In the genomic region with DNA sequence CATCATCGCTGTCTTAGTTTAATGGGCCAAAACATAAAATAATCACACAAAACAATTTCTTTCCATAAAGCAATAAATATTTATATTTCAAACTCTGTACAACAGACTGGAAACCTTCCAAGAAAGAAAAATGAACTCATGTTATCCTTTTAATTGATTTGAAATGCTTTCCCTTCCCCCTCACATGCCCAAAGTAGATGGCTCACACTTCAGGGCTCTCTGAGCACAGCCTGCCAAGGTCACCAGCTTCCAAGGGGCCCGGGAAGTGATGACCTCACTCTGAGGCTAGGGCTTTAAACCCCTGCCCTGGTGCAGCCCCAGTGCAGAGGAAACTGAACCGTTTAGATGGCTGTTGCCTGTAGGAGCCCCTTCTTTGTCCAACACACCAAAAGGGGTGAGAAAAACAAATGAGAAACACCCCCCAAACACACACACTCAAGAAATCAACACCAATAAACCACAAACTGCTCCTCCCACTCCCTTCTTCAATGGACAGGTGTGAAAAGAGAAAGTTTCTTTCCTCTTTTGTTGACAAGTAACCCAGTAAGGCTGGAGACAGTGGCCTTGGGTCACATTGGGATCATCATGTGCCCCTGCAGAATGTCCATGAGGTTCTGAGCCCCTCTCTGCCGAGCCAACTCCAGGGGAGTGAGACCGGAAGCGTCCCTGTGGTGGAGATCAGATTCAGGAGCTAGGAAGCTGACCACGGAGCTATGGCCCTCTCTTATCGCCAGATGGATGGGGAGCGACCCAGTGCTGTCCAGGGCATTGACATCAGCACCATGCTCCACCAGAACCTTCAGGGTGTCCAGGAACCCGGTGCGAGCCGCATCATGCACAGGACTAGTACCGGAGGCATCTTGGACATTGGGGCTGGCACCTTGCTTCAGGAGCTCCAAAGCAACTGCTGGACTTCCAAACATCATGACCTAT, we compare ENCODE assay signal across 8 mouse cellular contexts. TPM values are rescaled to one million over a fixed set of nuclear protein-coding genes. Genes with fewer than 3 reads are reported as not detected.
DNase-seq lines count a peak whose midpoint lies in the region; ATAC-seq and TF ChIP-seq lines count a peak whose summit lies in the region.

No protein-coding gene starts in this region.

- H3K4me1 ChIP-seq in heart, embryonic 11.5 days (ENCODE audit: control insufficient read depth, insufficient read depth, low read length), result peaks cover 25% of the 10 kb centered on the region
- H3K4me1 ChIP-seq in heart, embryonic 14.5 days (ENCODE audit: control insufficient read depth in 2 of 2, insufficient read depth in 2 of 2, low read length in 2 of 2), result peaks cover 10 to 33% of the 10 kb centered on the region in 2 experiments
- peaks cover 62% of the 10 kb centered on the region for H3K4me1 ChIP-seq in liver, embryonic 15.5 days (replicated peaks)
- H3K4me1 ChIP-seq in small intestine, adult 2 months (ENCODE audit: control insufficient read depth, insufficient read depth, insufficient read length, low read length), result peaks cover 9% of the 10 kb centered on the region

- H3K36me3 ChIP-seq in heart, embryonic 11.5 days (ENCODE audit: control insufficient read depth, insufficient read depth, low read length), result peaks cover 8% of the 10 kb centered on the region; the same call in 1 of the 2 replicates
- peaks cover 29% of the 10 kb centered on the region for H3K36me3 ChIP-seq in heart, embryonic 14.5 days (ENCODE audit: control insufficient read depth, insufficient read depth, low read length)
- H3K36me3 ChIP-seq in liver, embryonic 15.5 days (replicated peaks), result peaks cover 42% of the 10 kb centered on the region
- H3K36me3 ChIP-seq in small intestine, adult 2 months (ENCODE audit: control insufficient read depth, insufficient read depth, low read length), result peaks cover 4% of the 10 kb centered on the region; the same call in 1 of the 2 replicates

- TF ChIP-seq POLR2A in small intestine, adult 2 months (IDR thresholded peaks at IDR 0.05; ENCODE audit: low read depth, low read length), result no peak

- no peak for TF ChIP-seq CTCF in small intestine, adult 2 months (IDR thresholded peaks at IDR 0.05; ENCODE audit: extremely low read depth, insufficient read length, insufficient replicate concordance, low read depth, low read length)

- no peak for DNase-seq in heart, postnatal 25 days (ENCODE audit: low spot score)
- DNase-seq in adipocyte (ENCODE audit: low spot score), result peak; percentile 39
- DNase-seq in left cerebral cortex, postnatal 14 days (ENCODE audit: low spot score in 2 of 2), result no peak
- no peak for DNase-seq in gastrocnemius, postnatal 14 days

- peak overlapping the region; percentile 67 for H3K4me2 ChIP-seq in heart, embryonic 11.5 days
- peak overlapping the region; percentile 78 for H3K4me2 ChIP-seq in heart, embryonic 14.5 days (ENCODE audit: low read length)
- H3K4me2 ChIP-seq in liver, embryonic 15.5 days, result peak overlapping the region; percentile 90

- H3K9me3 ChIP-seq in heart, embryonic 11.5 days (replicated peaks; ENCODE audit: control insufficient read depth, low read length), result no peaks in the 10 kb centered on the region
- no peaks in the 10 kb centered on the region for H3K9me3 ChIP-seq in heart, embryonic 14.5 days (ENCODE audit: control insufficient read depth, low read length)
- H3K9me3 ChIP-seq in liver, embryonic 15.5 days (replicated peaks), result no peaks in the 10 kb centered on the region

- WGBS in heart, embryonic 11.5 days (ENCODE audit: insufficient replicate concordance), result 66% methylated on average over 13 of the region's 13 CpGs
- 67% methylated on average over 13 of the region's 13 CpGs for WGBS in heart, embryonic 14.5 days
- WGBS in liver, embryonic 15.5 days (ENCODE audit: insufficient replicate concordance), result 58% methylated on average over 13 of the region's 13 CpGs
- WGBS in small intestine, adult 2 months, result 73% methylated on average over 13 of the region's 13 CpGs

- no peak for ATAC-seq in heart, embryonic 11.5 days (replicated peaks; ENCODE audit: insufficient number of reproducible peaks, low FRiP score, low TSS enrichment)
- no peak for ATAC-seq in heart, embryonic 14.5 days (ENCODE audit: insufficient number of reproducible peaks, insufficient read depth, low FRiP score, low read depth)
- no peak for ATAC-seq in liver, embryonic 15.5 days (ENCODE audit: insufficient read depth)

- H3K9ac ChIP-seq in heart, embryonic 11.5 days (ENCODE audit: low read depth, low read length), result peak overlapping the region; percentile 64
- H3K9ac ChIP-seq in heart, embryonic 14.5 days (ENCODE audit: low read length), result peak overlapping the region; percentile 85
- peak overlapping the region; percentile 95 for H3K9ac ChIP-seq in liver, embryonic 15.5 days

- peak overlapping the region; percentile 86 for H3K27ac ChIP-seq in heart, embryonic 11.5 days (ENCODE audit: low read depth, low read length)
- peak overlapping the region; percentile 83 to 90 for H3K27ac ChIP-seq in heart, embryonic 14.5 days (replicated peaks in 1 of 2; ENCODE audit: control insufficient read depth in 1 of 2, insufficient read depth in 1 of 2, low read depth in 2 of 2, low read length in 2 of 2)
- peak overlapping the region; percentile 96 for H3K27ac ChIP-seq in liver, embryonic 15.5 days (replicated peaks)
- peak overlapping the region; percentile 67 for H3K27ac ChIP-seq in small intestine, adult 2 months (ENCODE audit: insufficient read depth, low read depth, low read length)

- intact Hi-C loops in heart, postnatal 25 days (cut with DNase I), result no loop called here
- intact Hi-C loops in left cerebral cortex, postnatal 14 days (cut with DNase I), result no loop called here
- intact Hi-C loops in gastrocnemius, postnatal 14 days (cut with DNase I; ENCODE audit: low total_unique reads), result no loop called here

- H3K27me3 ChIP-seq in heart, embryonic 11.5 days (ENCODE audit: control insufficient read depth, insufficient read depth, low read length), result no peaks in the 10 kb centered on the region
- H3K27me3 ChIP-seq in heart, embryonic 14.5 days (ENCODE audit: control insufficient read depth, insufficient read depth, low read length), result no peaks in the 10 kb centered on the region
- no peaks in the 10 kb centered on the region for H3K27me3 ChIP-seq in liver, embryonic 15.5 days
- no peaks in the 10 kb centered on the region for H3K27me3 ChIP-seq in small intestine, adult 2 months (ENCODE audit: control insufficient read depth, insufficient read depth, low read length)

- peak overlapping the region; percentile 89 for H3K4me3 ChIP-seq in heart, embryonic 11.5 days (ENCODE audit: low read depth, low read length)
- H3K4me3 ChIP-seq in heart, embryonic 14.5 days (ENCODE audit: control insufficient read depth in 1 of 2, insufficient read depth in 1 of 2, low read depth in 1 of 2, low read length in 2 of 2), result peak overlapping the region; percentile 82 to 97
- H3K4me3 ChIP-seq in liver, embryonic 15.5 days (replicated peaks), result peak overlapping the region; percentile 93
- peak overlapping the region; percentile 76 for H3K4me3 ChIP-seq in small intestine, adult 2 months (ENCODE audit: low read depth, low read length)

RNA-seq across cellular contexts. Expression of a gene that starts 0.9 kb away (rescaled TPM):
- 9.9 and 12.3 TPM in 2 replicates for polyA plus RNA-seq in heart, embryonic 11.5 days (2014; fragmentation: Nextera tagmentation; extraction: Ambion mirVana)
- 10 to 100 TPM; 15.9 to 17.4 TPM for total RNA-seq in heart, postnatal 25 days (2021)
- 7.6 and 12.6 TPM in 2 replicates for polyA plus RNA-seq in heart, embryonic 14.5 days (2014; fragmentation: Nextera tagmentation; extraction: Ambion mirVana)
- 6.0 and 6.7 TPM in 2 replicates for polyA plus RNA-seq in liver, embryonic 15.5 days (2015; fragmentation: Nextera tagmentation; extraction: Ambion mirVana)
- 9.1 and 9.6 TPM in 2 replicates for polyA plus RNA-seq in small intestine, adult 2 months (2012; rRNA removed)
- 10 to 100 TPM; 31.9 to 32.3 TPM for total RNA-seq in left cerebral cortex, postnatal 14 days (2021)
- total RNA-seq in gastrocnemius, postnatal 14 days (2021), result 10 to 100 TPM; 10.5 to 11.9 TPM

RNA-seq across cellular contexts. Expression of a gene that starts 2.5 kb away (rescaled TPM):
- polyA plus RNA-seq in heart, embryonic 11.5 days (2014; fragmentation: Nextera tagmentation; extraction: Ambion mirVana), result 88.4 and 99.8 TPM in 2 replicates
- 10 to 100 TPM; 15.1 to 16.8 TPM for total RNA-seq in heart, postnatal 25 days (2021)
- 94.7 and 96.9 TPM in 2 replicates for polyA plus RNA-seq in heart, embryonic 14.5 days (2014; fragmentation: Nextera tagmentation; extraction: Ambion mirVana)
- 129 and 144 TPM in 2 replicates for polyA plus RNA-seq in liver, embryonic 15.5 days (2015; fragmentation: Nextera tagmentation; extraction: Ambion mirVana)
- 11.0 and 27.1 TPM in 2 replicates for polyA plus RNA-seq in small intestine, adult 2 months (2012; rRNA removed)
- 10 to 100 TPM; 57.5 to 62.9 TPM for total RNA-seq in left cerebral cortex, postnatal 14 days (2021)
- total RNA-seq in gastrocnemius, postnatal 14 days (2021), result 10 to 100 TPM; 12.0 to 13.2 TPM

RNA-seq across cellular contexts. Expression of a gene that starts 23.5 kb away (rescaled TPM):
- 0.55 and 1.1 TPM in 2 replicates for polyA plus RNA-seq in heart, embryonic 11.5 days (2014; fragmentation: Nextera tagmentation; extraction: Ambion mirVana)
- not detected for total RNA-seq in heart, postnatal 25 days (2021)
- 0.30 TPM in 1 of 2 replicates, not detected in the other for polyA plus RNA-seq in heart, embryonic 14.5 days (2014; fragmentation: Nextera tagmentation; extraction: Ambion mirVana)
- polyA plus RNA-seq in liver, embryonic 15.5 days (2015; fragmentation: Nextera tagmentation; extraction: Ambion mirVana), result 0.28 and 0.68 TPM in 2 replicates
- polyA plus RNA-seq in small intestine, adult 2 months (2012; rRNA removed), result 36.4 and 69.5 TPM in 2 replicates
- 1 to 10 TPM in 1 of 2 experiments, under 1 TPM in 1; 0.13 to 2.3 TPM for total RNA-seq in left cerebral cortex, postnatal 14 days (2021)
- total RNA-seq in gastrocnemius, postnatal 14 days (2021), result not detected

RNA-seq across cellular contexts. Expression of a gene that starts 23.6 kb away (rescaled TPM):
- 45.5 and 48.2 TPM in 2 replicates for polyA plus RNA-seq in heart, embryonic 11.5 days (2014; fragmentation: Nextera tagmentation; extraction: Ambion mirVana)
- total RNA-seq in heart, postnatal 25 days (2021), result 10 to 100 TPM; 94.7 to 96.1 TPM
- polyA plus RNA-seq in heart, embryonic 14.5 days (2014; fragmentation: Nextera tagmentation; extraction: Ambion mirVana), result 47.2 and 51.4 TPM in 2 replicates
- polyA plus RNA-seq in liver, embryonic 15.5 days (2015; fragmentation: Nextera tagmentation; extraction: Ambion mirVana), result 97.2 and 118 TPM in 2 replicates
- 70.1 and 144 TPM in 2 replicates for polyA plus RNA-seq in small intestine, adult 2 months (2012; rRNA removed)
- total RNA-seq in left cerebral cortex, postnatal 14 days (2021), result 10 to 100 TPM; 35.3 to 37.5 TPM
- 10 to 100 TPM; 36.2 to 39.6 TPM for total RNA-seq in gastrocnemius, postnatal 14 days (2021)

RNA-seq across cellular contexts. Expression of a gene that starts 31.8 kb away (rescaled TPM):
- polyA plus RNA-seq in heart, embryonic 11.5 days (2014; fragmentation: Nextera tagmentation; extraction: Ambion mirVana), result 62.3 and 70.0 TPM in 2 replicates
- 100 to 1,000 TPM in 1 of 2 experiments, 10 to 100 TPM in 1; 99.2 to 113 TPM for total RNA-seq in heart, postnatal 25 days (2021)
- 66.4 and 67.9 TPM in 2 replicates for polyA plus RNA-seq in heart, embryonic 14.5 days (2014; fragmentation: Nextera tagmentation; extraction: Ambion mirVana)
- 16.7 and 17.6 TPM in 2 replicates for polyA plus RNA-seq in liver, embryonic 15.5 days (2015; fragmentation: Nextera tagmentation; extraction: Ambion mirVana)
- polyA plus RNA-seq in small intestine, adult 2 months (2012; rRNA removed), result 11.9 and 12.7 TPM in 2 replicates
- 10 to 100 TPM; 56.2 to 56.5 TPM for total RNA-seq in left cerebral cortex, postnatal 14 days (2021)
- total RNA-seq in gastrocnemius, postnatal 14 days (2021), result 100 to 1,000 TPM; 104 to 117 TPM

Comparison
In these comparisons a context has a peak if more than half of its experiments do, and no peak if none do; other contexts are left out.
1. RNA of a gene that starts 23.5 kb away (polyA plus RNA-seq): 36.4 to 69.5 TPM in small intestine, adult 2 months; 0.55 to 1.1 TPM in heart, embryonic 11.5 days, 0.30 TPM in heart, embryonic 14.5 days and 0.28 to 0.68 TPM in liver, embryonic 15.5 days; every median in the first group is over 10 times any median in the second.
2. Peak in every context shown above with its lines, with median percentiles within 50 percentile points of each other: H3K27ac ChIP-seq, H3K4me2 ChIP-seq, H3K4me3 ChIP-seq and H3K9ac ChIP-seq.